Mouse (Mus musculus) bone marrow macrophage, adult 2 months (primary cell): ENCODE measurements around the gene Unc79.

ENCODE experiments used
- CTCF ChIP-seq: IDR thresholded peaks from 2 replicates; pipeline ENCODE4 v1.5.1; 2012; ENCODE audit warnings: low read depth, mild to moderate bottlenecking, low read length, moderate library complexity
- POLR2A ChIP-seq: IDR thresholded peaks from 2 replicates; pipeline ENCODE4 v1.6.1; 2012; ENCODE audit warnings: mild to moderate bottlenecking, low read depth, low read length, borderline replicate concordance

GRCm38 (mm10) chr12:103008491-103008890 is 59.8 kb downstream of the Unc79 start:
- TF ChIP-seq CTCF (no peak), POLR2A (no peak)
